Mouse (Mus musculus): ENCODE results near the gene Gm17334. TPM values are rescaled to one million over a fixed set of nuclear protein-coding genes. Genes with fewer than 3 reads are reported as not detected.
"Not testable (repeated sequence)": the region's sequence is repeated elsewhere in the genome, so short reads cannot be mapped to it uniquely, and the experiment has no call there.

The Gm17334 gene
- polyA plus RNA-seq, 1 experiment, result not detected

DNA sequence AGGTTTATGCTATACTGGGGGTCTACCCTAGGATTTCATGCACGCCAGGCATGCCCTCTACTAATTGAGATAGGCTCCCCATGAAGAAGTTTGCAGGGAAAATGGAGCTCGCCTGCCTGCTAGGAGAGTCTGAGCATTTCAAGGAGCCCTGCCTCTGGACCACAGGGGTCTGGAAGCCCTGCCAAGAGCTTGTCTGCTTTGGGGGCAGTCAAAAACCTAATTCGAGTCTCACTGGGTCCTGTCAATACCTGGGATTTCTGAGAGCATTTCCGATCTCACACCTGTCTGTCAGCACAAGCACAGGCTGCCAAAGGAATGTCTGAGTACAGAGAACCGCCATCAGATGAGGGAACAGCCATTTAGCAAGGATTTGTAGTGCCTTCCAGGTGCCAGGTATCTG, 8.4 kb downstream of the Gm17334 start:
- TF ChIP-seq CTCF (IDR thresholded peaks at IDR 0.05; ENCODE audit: borderline replicate concordance, insufficient read depth, low read length), result no peak
- peaks cover 18% of the 10 kb centered on the region for H3K4me1 ChIP-seq (ENCODE audit: control insufficient read depth, insufficient read depth, low read length)
- H3K4me3 ChIP-seq (ENCODE audit: insufficient read depth, low read length), result no peak overlapping the region
- peak overlapping the region; percentile 86 for H3K27ac ChIP-seq (ENCODE audit: insufficient read depth, low read length)

DNA sequence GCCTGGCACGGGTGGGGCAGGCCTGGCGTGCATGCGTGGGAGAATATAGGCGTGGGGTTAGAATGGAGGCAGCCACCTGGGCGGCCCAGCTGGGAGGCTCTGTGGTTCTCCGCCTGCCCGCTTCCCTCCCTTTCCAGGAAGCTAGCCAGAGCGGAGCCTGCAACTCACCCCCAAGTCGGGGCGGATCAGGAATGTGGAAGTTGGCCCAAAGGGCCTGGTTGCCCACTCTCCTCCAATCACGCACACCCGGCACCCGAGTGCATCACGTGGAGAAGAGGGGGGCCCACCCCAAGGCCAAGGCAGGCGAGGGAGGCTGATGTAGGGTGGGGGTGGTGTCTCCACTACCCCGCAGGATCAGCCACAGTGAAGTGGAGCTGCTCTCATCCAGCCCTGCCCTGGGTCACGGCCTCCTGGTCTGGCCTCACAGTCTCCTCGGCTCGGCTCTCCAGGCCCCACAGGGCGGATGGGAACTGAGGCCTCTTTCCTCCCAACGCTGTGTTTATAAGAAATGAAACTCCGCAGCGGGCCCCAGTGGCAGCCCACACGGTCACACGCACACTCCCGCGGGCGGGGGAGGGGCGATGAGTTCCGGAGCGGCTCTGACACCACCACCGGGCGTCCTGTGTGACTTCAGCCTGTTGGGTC, 9.4 kb downstream of the Gm17334 start:
- TF ChIP-seq POLR2A (IDR thresholded peaks at IDR 0.05; ENCODE audit: low read depth, low read length), result peak; percentile 78
- no peak for TF ChIP-seq CTCF (IDR thresholded peaks at IDR 0.05; ENCODE audit: borderline replicate concordance, insufficient read depth, low read length)
- Histone ChIP-seq H3K4me1 (ENCODE audit: control insufficient read depth, insufficient read depth, low read length) (peaks cover 21% of the 10 kb centered on the region; the same call in 1 of the 2 replicates), H3K27ac (ENCODE audit: insufficient read depth, low read length) (peak overlapping the region; percentile 86), H3K4me3 (ENCODE audit: insufficient read depth, low read length) (no peak overlapping the region)

DNA sequence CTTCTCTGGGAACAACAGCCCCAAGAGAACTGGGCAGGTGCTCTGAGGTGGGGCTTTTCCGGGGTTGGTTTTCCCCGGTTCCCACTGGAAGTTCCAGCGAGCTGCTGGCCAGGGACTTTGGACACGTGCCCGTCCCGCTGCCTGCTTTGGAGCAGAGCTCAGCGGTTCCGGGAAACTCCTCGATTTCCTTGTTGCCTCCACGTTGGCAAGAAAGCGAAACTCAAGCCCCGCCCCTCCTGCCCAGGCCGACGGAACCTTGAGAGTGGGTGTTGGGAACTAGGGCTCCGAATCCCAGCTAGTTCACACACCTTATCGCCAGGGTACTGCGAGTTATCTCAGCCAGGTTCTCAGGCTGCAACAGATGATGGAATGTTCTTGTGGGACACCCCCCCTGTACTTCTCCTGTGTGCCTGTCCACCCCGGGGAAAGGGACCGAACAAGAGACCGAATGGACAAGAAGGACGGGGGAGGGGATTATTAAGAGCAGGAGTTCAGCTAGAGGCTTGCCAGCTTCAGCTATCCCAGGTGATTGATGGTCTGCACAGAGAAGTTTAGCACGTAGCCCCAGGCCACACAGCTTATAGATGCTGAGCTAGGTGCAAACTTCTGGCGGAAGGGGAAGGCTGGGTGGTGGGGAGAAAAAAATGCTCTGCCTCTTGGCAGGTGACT, 10.0 kb downstream of the Gm17334 start:
- peaks cover 21% of the 10 kb centered on the region; the same call in 1 of the 2 replicates for H3K4me1 ChIP-seq (ENCODE audit: control insufficient read depth, insufficient read depth, low read length)
- H3K4me3 ChIP-seq (ENCODE audit: insufficient read depth, low read length), result no peak overlapping the region
- TF ChIP-seq POLR2A (IDR thresholded peaks at IDR 0.05; ENCODE audit: low read depth, low read length), result no peak; the same call in none of the 2 replicates
- no peak for TF ChIP-seq CTCF (IDR thresholded peaks at IDR 0.05; ENCODE audit: borderline replicate concordance, insufficient read depth, low read length)
- H3K27ac ChIP-seq (ENCODE audit: insufficient read depth, low read length), result peak overlapping the region; percentile 86

DNA sequence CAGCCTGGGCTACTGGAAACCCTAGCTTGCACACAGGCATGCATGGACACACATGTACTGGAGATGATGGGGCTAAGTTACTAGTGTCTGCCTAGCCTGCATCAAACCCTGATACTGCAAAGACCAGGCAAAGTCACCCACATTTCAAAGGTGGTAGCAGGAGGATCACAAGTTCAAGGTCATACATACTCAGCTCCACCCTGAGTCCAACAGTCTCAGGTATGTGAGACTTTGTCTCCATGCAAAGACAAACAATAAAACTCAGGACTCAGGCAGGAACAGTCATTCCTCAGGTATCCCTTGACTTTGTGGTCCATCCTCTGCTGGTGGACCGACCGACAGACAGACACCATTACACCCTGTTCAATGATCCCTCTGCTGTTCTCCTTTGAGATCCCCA, 10.6 kb downstream of the Gm17334 start:
- TF ChIP-seq POLR2A (IDR thresholded peaks at IDR 0.05; ENCODE audit: low read depth, low read length) (no peak), CTCF (IDR thresholded peaks at IDR 0.05; ENCODE audit: borderline replicate concordance, insufficient read depth, low read length) (no peak)
- peak overlapping the region; percentile 86 for H3K27ac ChIP-seq (ENCODE audit: insufficient read depth, low read length)
- H3K4me1 ChIP-seq (ENCODE audit: control insufficient read depth, insufficient read depth, low read length), result peaks cover 21% of the 10 kb centered on the region; the same call in 1 of the 2 replicates
- no peak overlapping the region for H3K4me3 ChIP-seq (ENCODE audit: insufficient read depth, low read length)

DNA sequence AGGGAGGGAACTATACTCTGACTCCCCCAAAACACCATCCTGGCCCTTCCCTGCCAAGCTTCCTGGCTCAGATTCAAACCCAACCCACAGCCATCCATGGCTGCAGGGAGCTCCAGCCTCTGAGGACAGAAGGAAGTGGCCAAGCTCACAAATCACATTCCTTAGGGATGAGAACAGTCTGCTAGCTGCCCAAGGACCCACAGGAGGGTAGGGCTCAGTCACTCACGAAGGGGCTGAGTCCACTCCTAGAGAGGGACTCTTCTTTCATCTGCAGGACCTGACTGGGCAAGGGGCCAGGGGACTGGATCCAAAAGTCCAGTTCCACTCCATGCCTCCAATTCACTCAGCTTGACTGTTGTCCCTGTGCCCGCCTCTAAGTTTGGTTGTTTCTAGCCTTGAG, 11.2 kb downstream of the Gm17334 start:
- peak overlapping the region; percentile 86 for H3K27ac ChIP-seq (ENCODE audit: insufficient read depth, low read length)
- TF ChIP-seq POLR2A (IDR thresholded peaks at IDR 0.05; ENCODE audit: low read depth, low read length) (0 out of 2 replicates have a peak, but pooled peaks have one; percentile 41), CTCF (IDR thresholded peaks at IDR 0.05; ENCODE audit: borderline replicate concordance, insufficient read depth, low read length) (no peak)
- H3K4me1 ChIP-seq (ENCODE audit: control insufficient read depth, insufficient read depth, low read length), result peaks cover 21% of the 10 kb centered on the region; the same call in 1 of the 2 replicates
- H3K4me3 ChIP-seq (ENCODE audit: insufficient read depth, low read length), result no peak overlapping the region

DNA sequence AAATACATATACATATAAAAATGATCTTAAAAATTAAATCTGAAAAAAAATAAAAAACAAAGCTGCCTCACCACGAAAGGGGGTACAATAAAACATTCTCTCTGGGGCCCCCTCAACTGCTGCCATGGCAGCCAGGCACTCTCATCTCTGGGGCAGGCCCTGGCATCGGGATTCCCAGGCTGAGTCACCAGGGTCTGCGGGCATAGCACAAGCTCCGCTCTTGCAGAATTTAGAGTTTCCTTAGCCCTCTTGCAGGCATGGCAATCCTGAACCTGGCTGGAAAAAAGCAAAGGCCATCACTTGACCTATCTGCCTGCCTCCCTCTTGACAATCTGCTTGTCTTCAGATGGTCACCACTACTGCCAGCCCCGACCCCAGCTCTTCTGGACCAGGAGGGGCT, 11.7 kb downstream of the Gm17334 start:
- Histone ChIP-seq H3K4me3 (ENCODE audit: insufficient read depth, low read length) (no peak overlapping the region), H3K4me1 (ENCODE audit: control insufficient read depth, insufficient read depth, low read length) (peaks cover 21% of the 10 kb centered on the region; the same call in 1 of the 2 replicates), H3K27ac (ENCODE audit: insufficient read depth, low read length) (peak overlapping the region; percentile 74)
- no peak for TF ChIP-seq CTCF (IDR thresholded peaks at IDR 0.05; ENCODE audit: borderline replicate concordance, insufficient read depth, low read length)
- no peak for TF ChIP-seq POLR2A (IDR thresholded peaks at IDR 0.05; ENCODE audit: low read depth, low read length)

DNA sequence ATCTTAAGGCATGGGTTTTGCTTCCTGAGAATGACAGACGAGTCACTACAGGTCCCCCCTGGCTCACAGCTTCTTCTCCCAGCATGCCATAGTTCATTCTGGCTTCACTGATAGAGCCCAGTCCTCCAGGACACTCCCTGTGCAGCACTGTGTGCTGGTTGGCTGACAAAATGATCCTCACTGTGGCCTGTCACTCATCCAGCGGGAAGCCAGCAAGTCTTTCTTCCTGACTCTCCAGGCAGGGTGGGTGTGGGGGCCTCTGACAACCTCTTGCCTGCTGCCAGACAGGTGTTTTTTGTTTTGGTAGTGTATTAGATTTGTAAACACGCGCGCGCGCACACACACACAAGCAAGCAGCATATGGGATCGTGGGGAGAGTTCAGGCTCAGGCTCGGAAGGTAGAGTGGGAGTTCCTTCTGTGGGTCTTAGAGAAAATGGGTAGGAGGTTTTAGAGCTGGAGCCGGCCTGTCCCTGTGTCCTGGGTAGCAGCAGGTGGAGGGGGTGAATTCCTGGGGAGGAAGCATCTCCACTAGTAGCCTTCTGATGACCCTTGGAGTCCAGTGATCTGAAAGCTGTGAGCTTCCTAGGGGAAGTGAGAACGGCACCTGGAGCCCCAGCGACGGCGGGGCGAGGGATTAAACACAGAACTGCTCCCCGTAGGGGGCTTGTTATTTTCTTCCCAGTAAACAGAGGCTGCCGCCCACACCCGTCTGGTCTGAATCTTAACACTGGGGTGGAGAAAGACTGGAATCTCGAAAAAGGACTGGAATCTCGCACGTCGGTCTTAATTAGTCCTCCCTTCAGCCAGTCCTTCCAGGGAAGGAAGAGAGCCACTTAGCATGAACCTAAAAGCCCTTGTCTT, 13.2 kb downstream of the Gm17334 start:
- TF ChIP-seq POLR2A (IDR thresholded peaks at IDR 0.05; ENCODE audit: low read depth, low read length), result no peak
- no peak for TF ChIP-seq CTCF (IDR thresholded peaks at IDR 0.05; ENCODE audit: borderline replicate concordance, insufficient read depth, low read length)
- Histone ChIP-seq H3K4me3 (ENCODE audit: insufficient read depth, low read length) (no peak overlapping the region), H3K4me1 (ENCODE audit: control insufficient read depth, insufficient read depth, low read length) (peaks cover 21% of the 10 kb centered on the region; the same call in 1 of the 2 replicates), H3K27ac (ENCODE audit: insufficient read depth, low read length) (0 out of 2 replicates have a peak overlapping the region, but pooled peaks have one; percentile 19)

DNA sequence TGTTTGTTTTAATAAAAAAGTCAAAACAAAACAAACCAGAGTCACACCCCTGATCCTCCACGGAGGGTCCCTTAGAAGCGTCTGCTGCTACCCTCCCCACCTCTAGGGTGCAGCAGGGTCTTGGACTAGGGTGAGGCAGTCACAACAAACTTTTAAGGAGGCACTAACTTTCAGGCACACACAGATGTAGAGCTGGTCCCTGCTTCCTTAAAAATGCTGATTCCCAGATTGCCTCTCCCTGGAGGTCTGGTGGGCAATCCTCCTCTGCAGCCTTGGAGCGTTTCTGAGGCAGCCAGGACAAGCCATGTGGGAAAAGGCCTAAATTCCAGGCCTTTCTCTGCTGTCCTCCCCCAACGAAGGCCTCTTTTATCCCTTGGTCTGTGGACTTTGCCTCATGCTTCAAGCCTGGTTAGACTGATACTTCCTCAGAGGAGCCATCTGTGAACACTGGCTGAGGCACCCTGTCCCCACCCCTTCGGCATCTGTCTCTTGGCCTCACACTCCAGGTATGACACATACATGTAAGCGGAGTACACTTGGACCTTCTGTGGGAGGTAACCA, 14.1 kb downstream of the Gm17334 start:
- peak overlapping the region; percentile 19; the same call in 1 of the 2 replicates for H3K27ac ChIP-seq (ENCODE audit: insufficient read depth, low read length)

DNA sequence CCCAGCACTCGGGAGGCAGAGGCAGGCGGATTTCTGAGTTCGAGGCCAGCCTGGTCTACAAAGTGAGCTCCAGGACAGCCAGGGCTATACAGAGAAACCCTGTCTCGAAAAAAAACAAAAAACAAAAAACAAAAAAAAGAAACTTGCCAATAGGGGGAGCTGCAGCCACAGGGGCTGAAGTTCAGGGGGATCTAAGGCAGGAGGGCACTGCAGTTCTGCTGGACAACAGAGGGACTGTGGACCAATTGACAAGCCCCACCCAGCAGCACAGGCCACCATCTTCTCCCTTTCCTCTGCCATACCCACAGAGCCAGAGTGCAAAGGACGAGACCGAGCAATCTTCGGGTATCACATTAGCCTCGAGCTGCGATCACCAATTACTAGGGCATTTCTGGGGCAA, 15.0 kb downstream of the Gm17334 start:
- peak; percentile 43; the same call in 1 of the 2 replicates for TF ChIP-seq CTCF (IDR thresholded peaks at IDR 0.05; ENCODE audit: borderline replicate concordance, insufficient read depth, low read length)
- H3K27ac ChIP-seq (ENCODE audit: insufficient read depth, low read length); H3K4me3 ChIP-seq (ENCODE audit: insufficient read depth, low read length): not testable (repeated sequence)
- H3K4me1 ChIP-seq (ENCODE audit: control insufficient read depth, insufficient read depth, low read length), result peaks cover 14% of the 10 kb centered on the region; the same call in 1 of the 2 replicates

More for the DNA sequence above, 14.1 kb downstream of the Gm17334 start:
- TF ChIP-seq CTCF (IDR thresholded peaks at IDR 0.05; ENCODE audit: borderline replicate concordance, insufficient read depth, low read length) (peak; percentile 38; the same call in 1 of the 2 replicates), POLR2A (IDR thresholded peaks at IDR 0.05; ENCODE audit: low read depth, low read length) (no peak)
- H3K4me1 ChIP-seq (ENCODE audit: control insufficient read depth, insufficient read depth, low read length), result peaks cover 17% of the 10 kb centered on the region; the same call in 1 of the 2 replicates
- no peak overlapping the region for H3K4me3 ChIP-seq (ENCODE audit: insufficient read depth, low read length)
